Mouse (Mus musculus): ENCODE results near the gene Tnip1.

Gene Tnip1

DNA sequence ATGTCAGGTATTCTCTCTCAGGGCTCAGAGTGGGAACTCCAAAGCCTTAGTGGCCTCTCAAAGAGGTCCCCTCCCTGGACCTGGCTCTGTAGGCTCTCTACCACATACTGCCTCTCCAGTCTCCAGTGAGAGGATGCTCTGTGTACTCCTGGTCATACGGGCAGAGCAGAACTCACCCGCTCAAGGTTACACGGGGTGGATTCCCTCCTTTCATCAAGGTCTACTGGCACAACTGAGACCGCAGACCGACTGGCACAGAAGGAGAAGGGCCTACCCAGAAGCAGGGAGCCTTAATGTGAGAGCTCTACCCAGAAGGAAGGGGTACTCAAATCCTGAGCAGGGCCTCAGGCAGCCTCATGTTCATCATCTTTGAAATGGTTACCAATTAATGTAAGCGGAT is 30.2 kb downstream of the Tnip1 start:
- DNase-seq (ENCODE audit: low spot score) = no peak

DNA sequence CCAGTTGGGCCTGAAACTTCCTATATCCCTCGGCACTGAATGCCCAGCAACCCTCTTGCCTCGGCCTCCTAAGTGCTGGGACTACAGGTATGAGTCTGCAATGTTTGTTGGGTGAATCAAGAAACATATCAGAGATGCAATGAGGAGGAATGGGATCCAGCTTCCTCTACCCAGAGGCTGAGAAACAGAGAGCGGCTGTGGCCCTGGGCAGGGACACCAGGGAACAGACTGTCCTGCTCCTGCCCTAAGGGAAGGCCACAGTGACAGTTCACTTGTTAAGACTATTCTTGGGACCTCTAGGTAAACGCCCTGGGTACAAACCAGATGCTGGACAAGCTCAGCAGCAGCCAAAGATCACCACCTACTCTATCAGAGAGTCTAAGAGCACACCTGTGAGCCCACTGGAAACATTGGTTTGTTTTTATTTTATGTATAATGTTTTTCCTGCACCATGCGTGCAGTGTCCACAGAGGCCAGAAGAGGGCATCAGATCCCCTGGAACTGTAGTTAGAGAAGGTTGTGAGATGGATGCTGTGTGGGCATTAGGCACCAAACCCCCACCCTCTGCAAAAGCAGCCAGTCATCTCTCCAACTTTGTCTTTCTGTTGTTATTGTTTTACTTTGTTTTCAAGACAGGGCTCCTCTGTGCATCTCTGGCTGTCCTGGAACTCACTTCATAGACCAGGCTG is 31.2 kb downstream of the Tnip1 start:
- peak; percentile 62 for DNase-seq (ENCODE audit: low spot score)

DNA sequence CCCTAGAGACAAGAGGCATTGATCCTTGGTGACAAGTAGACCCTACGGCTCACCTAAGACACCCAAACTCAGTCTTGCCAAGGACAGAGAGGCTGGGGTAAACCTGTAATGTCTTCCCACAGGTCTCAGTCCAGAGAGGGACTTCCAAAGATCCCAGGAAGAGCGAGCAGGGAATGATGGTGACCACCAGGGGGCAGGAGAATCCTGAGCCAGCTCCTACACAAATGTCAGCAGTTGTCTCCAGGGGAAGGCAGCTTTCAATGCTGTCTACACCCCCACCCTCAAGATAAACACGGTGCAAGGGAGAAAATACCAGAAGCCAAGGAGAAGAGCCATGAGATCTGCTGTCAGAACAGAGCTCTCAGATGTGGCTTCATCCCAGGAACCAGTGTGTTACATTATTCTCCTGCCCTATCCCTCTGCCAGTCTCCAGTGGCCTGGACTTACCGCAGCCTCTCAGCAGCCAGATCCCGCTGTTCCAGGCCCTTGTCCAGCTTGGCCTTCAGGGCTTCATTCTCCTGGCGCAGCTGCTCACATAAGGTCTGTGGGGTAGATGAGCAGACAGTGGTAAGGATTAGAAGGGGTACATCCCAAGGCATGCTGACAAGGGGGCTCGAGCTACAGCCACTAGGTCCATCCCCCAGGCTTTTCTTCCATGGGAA is 32.3 kb downstream of the Tnip1 start:
- peak; percentile 22 for DNase-seq (ENCODE audit: low spot score)

DNA sequence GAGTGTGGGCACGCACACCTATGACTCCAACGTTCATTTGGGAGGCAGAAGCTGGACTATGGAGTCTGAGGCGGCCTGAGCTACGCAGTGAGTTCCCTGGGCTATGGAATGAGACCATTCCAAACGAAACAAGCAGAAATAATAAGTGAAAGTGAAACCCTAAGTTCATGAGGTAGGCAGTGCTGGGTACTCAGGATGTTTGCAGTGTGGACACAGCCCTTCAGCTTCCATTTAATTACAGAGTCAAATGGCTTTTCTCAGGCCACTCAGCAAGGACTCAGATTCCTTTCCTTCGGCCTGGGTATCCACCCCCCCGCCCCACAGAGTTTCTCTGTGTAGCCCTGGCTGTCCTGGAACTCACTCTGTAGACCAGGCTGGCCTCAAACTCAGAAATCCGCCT is 33.0 kb downstream of the Tnip1 start:
- no peak for DNase-seq (ENCODE audit: low spot score)

DNA sequence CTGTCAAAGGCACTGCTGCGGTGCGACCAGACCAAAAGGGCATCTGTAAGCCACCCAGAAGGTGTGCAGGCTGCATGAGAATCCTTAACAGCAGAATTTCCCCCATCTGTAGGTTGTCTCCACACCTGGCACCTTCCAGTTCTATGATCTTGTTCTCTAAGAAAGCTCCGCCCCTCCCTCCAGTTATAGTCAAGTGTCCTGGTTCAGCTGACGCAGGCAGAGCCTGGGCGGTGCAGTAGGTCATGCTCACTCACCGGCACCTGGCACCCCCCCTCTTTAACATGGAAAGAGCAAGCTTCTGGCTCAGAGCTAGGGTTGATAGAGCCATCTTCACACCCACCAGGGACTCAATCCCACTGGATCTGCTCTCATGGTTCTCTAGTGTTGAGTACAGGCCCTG is 33.4 kb downstream of the Tnip1 start:
- no peak for DNase-seq (ENCODE audit: low spot score)

DNA sequence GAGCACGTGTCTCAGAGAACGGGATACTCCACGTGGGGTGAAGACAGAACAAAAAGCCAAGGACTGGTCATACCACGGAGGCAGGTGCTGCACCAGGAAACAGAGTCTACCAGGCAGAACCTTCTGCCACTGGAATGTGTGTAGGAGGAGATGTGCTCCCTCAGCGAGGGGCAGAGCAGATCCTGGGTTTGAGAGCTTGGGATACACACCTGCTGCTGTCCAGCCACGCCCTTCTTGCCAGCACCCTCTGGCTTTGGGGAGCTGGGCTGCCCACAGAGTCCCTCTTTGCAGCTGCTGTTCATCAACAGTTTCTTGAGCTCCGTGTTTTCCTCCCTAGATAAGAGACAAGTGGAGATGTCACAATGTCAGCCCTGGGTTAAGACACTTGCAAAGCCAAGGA is 33.8 kb downstream of the Tnip1 start:
- DNase-seq (ENCODE audit: low spot score) = no peak

DNA sequence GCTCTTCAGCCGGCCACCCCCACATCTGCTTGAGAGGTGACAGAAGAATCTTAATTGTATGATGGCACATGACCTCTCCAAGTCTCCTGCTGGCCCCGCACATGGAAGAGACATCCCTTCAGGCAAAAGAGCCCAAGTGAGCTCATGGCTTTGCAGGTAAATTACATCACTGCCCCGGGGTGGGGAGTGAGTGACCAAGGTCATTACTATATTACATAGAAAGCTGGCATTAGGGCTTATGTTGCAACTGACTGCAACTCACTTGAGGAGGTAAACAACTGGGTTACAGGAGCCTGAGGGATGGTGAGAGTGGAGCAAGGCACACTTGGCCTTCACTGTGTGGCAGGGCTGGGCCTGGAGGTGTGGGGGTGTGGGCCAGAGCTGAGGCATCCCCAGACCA is 34.5 kb downstream of the Tnip1 start:
- no peak for DNase-seq (ENCODE audit: low spot score)

DNA sequence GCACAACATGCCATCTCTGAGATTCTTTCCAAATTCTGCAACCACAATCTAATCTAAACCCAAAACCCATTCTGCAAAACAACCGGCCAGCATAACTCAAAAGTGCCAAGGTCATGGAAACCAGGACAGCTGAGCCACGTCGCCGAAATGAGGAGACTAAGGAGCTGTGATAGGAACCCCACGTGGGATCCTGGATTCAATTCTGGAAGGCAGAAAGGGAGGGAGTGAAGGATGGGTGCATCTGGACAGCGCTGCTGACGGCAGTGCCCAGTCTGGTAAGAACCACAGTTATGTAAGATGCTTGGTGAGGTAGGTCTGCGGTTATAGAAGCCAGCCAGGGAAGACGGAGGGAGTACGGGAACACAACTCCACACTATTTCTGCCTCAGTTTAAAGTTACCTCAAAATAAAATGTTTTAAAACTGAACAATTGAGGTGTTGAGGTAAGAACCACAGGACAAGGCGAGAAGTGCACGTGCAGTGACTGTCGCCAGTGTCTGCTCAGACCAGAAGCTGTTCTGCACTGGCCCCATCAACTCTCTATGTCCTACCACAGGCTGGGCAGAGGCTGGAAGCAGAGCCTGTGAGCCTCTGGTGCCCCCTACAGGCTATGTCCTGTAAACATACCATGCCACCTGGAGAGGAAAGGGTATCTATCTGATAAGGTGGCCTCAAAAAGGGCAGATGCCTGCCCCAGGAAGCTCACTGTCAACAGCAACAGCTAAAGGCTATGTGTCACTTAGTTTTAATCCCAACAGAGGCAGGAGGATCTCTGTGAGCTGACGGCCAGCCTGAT is 35.2 kb downstream of the Tnip1 start:
- DNase-seq (ENCODE audit: low spot score) = peak; percentile 54

DNA sequence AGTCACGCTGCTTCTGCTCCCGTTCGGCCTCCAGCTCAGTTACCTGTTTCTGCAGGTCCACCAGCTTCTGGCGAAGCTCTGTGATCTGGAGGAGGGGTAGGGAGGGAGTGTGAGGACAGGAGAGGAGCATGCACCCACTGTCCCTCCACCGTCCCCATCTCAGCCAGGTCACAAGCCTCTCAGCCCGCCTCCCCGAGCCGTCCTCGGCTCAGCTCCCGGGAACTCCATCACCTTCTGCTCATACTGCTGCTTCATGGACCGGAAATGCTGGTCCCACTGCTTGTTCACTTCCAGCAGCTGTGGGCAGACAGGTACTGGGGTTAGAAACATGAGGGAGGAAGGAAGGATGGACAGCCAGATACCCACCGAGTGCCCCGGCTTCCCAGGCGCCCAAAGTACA is 38.6 kb downstream of the Tnip1 start:
- no peak for DNase-seq (ENCODE audit: low spot score)

DNA sequence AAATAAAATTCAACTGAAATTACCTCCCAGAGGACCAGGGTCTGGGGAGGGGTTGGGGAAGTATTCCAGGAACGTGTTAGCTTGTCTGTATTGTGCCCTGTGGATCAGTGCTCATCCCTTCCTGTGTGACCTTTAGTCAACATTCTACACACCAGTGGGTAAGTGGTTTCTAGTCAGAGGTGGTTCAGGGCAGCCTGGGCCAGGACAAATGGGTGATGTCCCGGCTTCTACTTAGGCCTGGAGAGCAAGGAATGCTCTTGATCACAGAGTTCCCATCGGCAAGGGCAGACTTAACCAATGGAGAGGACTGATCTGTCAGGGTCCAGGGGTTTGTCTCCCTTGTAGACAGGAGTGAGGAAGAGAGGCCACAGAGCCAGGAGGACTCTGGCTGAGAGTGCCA is 40.2 kb downstream of the Tnip1 start:
- no peak for DNase-seq (ENCODE audit: low spot score)

DNA sequence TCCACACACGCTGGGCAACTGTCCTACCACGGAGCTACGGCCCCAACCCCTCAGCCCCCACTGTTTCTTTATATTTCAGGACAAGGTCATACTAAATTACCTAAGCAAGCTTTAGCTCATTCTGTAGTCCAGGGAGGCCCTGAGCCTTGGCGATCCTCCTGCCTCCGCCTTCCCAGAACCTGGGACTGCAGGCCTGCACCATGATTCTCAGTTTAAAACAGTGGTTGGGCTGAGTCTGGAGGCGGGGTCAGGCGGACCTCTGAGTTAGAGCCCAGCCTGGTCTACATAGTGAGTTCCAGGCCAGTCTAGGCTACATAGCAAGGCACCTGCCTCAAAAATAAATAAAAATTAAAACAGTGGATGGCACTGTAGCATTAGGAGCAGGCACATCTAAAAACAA is 40.9 kb downstream of the Tnip1 start:
- DNase-seq (ENCODE audit: low spot score) = no peak

DNA sequence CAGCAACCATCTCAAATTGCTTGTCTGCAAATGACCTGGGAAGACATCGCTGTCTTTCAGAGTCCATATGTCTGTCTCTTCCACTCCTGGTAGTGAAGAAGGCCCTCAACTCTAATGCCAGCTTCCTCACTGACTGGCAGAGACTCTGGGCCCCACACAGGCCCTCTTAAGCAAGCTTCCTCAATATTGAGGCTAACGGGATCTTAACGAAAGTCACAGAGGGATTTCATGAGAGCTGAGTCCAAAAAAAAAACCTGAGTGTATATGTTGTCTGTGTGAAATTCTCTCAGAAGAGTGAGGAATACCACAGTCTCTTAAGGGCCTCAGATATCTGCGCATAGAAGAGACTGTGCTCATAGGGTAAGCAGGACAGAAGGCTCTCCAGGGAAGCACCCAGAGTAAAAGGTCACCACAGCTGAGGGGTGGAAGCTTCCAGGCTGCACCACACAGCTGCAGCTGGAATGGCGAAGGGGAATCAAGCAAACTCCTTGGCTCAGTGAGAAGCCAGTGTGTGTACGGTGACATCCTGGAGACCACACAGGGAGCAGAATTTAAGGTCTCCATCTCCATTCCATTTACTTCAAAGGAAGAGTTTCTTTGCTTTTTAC is 41.6 kb downstream of the Tnip1 start:
- DNase-seq (ENCODE audit: low spot score) = no peak

DNA sequence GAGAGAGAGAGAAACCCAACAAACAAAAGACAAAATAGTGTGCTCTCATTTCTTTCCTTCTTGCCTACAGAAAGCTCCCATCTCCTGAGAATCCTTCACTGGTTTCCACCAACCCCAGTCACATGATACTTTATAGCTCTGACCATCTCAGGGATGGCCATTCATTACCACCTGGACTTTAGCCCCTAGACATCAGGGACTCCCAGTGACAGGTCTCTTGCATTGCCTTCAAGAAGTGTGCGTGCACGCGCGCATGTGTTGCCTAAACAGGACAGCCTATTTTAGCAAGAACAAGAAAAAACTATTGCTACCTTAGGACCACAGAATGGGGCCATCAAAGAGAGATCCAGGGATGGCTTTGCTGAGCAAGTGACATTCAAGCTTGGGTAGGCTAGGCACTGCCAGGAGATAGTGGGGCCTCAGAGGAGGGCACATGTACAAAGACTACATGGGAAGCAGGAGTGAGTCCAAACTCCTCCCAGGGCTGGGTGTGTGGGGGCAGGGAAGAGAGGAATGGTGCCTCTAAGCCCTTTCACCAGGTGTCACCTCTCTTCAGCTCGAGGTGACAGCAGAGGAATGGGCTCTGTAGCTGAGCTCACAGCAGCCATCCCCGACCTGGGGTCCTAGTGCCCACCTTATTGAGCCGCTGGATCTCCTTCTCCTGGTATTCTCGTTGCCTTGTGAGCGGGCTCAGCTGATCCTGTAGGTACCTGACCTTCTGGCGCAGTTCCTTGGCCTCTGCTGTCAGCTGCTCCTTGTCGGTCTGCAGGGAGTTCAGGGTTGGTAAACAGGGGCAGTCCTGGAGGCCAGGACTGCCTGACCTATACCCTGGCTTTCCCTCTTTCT is 42.4 kb downstream of the Tnip1 start:
- no peak for DNase-seq (ENCODE audit: low spot score)

DNA sequence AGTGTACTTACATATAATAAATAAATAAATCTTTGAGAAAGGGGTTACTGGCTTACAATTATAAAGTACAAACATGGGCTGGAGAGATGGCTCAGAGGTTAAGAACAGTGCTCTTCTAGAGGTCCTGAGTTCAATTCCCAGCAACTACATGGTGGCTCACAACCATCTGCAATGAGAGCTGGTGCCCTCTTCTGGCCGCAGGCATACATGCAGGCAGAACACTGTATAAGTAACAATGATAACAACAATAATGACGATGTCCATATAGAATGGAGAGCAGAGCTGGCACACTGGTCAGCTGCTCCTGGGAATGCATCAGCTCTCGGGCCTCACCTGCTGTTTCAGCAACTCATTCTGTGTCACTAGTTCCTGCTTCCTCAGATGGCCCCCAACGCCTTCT is 44.4 kb downstream of the Tnip1 start:
- no peak for DNase-seq (ENCODE audit: low spot score)

DNA sequence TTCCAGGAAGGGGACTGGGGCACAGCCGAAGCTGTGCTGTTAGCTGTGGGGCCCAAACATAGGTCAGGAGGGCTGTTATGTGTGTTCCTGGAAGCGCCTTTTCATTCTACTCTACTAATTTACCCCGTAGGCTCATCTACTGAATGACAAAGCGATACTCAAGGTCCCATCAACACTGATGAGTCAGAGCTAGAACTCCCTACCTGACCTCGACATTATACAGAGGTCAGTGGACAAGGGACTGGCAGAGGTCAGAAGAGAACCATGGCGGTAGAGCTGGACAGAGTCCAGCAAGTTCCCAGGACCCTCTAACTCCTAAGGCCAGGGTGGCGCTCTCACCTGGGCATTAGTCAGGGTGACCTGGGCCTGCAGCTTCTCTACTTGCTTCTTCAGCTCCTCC is 45.3 kb downstream of the Tnip1 start:
- DNase-seq (ENCODE audit: low spot score) = no peak

DNA sequence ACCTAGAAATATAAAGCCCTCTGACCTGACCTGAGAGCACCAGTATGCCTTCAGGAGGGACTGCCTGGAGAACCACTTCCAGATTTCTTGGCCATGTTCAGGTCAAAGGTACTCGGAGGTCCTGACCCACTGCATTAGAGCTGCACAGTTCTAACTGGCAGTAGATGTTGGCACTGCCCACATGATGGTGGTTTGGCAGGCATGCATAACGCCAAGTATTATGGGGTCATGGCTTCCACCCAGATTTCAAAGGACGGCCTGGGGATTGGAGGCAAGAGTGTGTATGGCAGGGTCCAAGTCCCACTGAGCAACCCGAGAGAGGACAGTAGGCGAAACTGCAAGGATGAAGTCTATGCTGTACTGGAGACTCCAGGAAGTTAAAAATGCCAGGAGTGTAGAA is 48.9 kb downstream of the Tnip1 start:
- DNase-seq (ENCODE audit: low spot score) = no peak

DNA sequence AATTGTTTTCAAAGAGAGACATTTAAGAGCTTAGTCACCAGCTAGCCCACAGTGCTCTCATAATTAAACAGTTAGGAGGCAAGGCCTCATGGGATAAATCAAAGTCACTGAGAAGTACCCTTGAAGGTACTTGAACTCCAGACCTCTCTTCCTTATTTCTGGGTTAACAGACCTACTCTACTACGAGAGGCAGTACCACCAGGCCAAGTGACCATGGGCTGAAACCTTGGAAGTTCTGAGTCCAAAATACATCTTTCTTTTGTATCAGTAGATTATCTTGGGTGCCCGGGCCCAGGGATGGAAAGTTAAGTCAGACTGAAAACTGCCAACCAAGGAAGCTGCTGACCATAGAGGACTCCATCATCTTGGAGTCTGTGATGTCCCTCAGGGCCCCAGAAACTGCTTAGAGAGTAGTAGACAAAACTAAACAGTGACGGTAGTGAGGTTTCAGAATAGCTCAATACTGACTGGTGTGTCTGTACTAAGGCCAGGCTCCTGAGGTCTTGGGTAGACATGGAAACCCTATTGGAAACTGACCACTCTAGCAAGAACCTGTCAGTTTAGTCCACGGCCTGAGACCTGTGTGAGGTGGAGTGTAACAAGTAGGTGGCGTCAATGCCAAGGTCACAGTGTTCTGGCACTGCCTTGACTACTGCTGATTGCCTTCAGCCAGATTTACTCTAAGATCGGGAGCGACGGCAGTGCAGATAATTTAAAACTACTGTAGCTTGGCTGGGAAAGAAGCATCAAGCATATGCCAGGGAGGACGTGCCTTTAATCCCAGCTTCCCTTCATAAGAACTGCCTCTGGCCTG is 50.0 kb downstream of the Tnip1 start:
- DNase-seq (ENCODE audit: low spot score) = no peak

DNA sequence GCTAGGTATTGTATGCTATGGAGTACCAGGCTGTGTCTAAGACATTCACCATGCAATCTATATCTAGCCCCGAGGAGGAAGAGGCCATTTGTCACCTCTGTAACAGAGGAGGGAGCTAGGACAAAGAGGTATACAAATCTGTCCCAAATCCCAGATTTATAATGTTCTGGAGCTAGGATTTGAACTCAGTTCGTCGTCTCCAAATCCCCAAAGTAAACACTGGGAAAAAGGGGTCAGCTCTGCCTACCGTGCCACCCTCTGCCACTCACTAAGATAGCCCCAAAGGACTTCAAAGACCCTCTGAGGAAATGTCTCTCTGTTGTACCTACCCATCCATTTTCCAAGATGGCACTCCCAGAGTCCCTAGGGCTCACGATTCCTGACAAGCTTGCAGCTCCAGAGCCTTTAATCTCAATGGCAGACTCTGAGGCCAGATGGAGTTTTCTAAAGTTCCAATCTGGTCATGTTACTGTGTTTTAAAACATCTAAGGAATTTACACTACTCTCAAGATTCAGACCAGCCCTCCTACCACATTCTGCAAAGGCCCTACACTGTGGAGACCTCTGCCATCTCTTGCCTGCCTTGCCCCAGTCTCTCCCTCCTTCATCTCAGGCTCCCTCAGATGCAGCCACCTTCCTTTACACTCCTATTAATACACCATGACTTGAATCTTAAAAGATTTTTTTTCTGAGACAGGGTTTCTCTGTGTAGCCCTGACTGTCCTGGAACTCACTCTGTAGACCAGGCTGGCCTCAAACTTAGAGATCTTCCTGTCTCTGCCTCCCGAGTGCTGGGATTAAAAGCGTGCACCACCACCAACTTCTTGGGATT is 50.8 kb downstream of the Tnip1 start:
- DNase-seq (ENCODE audit: low spot score) = no peak

DNA sequence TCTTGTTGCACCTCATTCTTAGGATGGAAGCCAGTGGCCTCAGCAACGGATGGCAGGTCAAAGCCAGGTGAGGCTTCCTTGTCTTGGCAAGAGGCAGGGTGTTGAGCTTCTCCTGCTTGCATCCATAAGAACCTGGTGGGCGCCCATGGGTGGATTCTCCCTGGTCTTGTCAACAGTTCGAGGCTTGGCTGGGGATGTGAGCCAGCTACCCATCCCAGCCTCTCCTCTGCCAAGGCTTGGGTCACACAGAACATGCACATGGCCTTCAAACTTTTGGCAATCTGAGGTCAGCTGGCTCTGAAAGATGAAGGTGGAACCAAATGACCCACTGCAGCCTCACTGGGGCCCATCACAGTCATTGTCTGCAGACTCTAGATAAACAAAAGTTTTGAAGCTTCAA is 51.5 kb downstream of the Tnip1 start:
- DNase-seq (ENCODE audit: low spot score) = no peak

DNA sequence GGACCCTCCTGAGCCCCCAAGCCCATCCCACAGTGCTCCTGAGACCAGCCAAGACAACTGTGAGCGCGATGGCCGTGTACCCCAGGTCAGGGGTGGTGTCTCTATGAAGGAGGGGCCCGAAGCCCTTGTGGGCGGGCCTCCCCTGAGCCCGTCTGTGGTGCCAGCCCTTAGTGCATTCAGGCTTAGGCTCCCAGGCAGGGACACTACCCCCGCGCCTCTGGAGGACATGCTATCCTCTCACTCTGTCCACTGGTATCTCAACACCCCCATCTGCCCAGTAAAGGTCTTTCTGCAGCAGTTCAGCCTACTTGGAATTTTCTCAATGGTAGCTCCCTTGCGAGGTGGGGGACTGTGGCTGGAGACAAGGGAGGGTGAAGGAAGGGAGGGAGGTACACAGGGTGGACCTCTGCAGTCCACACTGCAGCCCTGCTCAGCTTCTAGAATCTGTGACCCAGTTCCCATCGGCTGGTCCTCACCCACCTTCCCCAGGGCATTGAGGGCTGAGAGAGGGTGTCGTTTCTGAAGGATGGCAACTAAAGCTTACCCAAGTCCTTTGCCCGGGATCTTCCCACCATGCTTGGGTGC is 52.5 kb downstream of the Tnip1 start:
- no peak for DNase-seq (ENCODE audit: low spot score)

Data from T-cell, adult 2 months (primary cell).